Mouse (Mus musculus): ENCODE measurements around the gene Gm4297. TPM values are rescaled to one million over a fixed set of nuclear protein-coding genes. Genes with fewer than 3 reads are reported as not detected.
"Not testable (repeated sequence)": the region's sequence is repeated elsewhere in the genome, so short reads cannot be mapped to it uniquely, and the experiment has no call there.

Gm4297 gene
- polyA plus RNA-seq (2012; rRNA removed), result 0.04 and 0.09 TPM in 2 replicates

GRCm38 (mm10) chrX:24574795-24575194 lies at the start of gene Gm4297:
Gm4297 (minus strand) TSS chrX:24574895.
- not testable (repeated sequence) for H3K36me3 ChIP-seq (ENCODE audit: control insufficient read depth, insufficient read depth, low read length); H3K4me1 ChIP-seq (ENCODE audit: control insufficient read depth, insufficient read depth, low read length); H3K4me3 ChIP-seq (ENCODE audit: control insufficient read depth, low read depth, low read length); H3K27me3 ChIP-seq (ENCODE audit: control insufficient read depth, insufficient read depth, low read length); H3K27ac ChIP-seq (ENCODE audit: control insufficient read depth, insufficient read depth, low read depth, low read length)

Other genes starting within 250 kb of the Gm4297 start
- 0.04 and 0.07 TPM in 2 replicates for gene Gm5934, start 74.1 kb downstream of the Gm4297 start, polyA plus RNA-seq (2012; rRNA removed)
- 1.3 and 2.6 TPM in 2 replicates for gene Gm5935, start 200.3 kb upstream of the Gm4297 start, polyA plus RNA-seq (2012; rRNA removed)

Data from testis, adult 2 months (tissue).